Mouse (Mus musculus): Measurements from ENCODE around the gene Cds1. TPM values are rescaled to one million over a fixed set of nuclear protein-coding genes. Genes with fewer than 3 reads are reported as not detected.

Cds1 gene
- polyA plus RNA-seq, 1 experiment from 2014 or later = 2.3 TPM

DNA sequence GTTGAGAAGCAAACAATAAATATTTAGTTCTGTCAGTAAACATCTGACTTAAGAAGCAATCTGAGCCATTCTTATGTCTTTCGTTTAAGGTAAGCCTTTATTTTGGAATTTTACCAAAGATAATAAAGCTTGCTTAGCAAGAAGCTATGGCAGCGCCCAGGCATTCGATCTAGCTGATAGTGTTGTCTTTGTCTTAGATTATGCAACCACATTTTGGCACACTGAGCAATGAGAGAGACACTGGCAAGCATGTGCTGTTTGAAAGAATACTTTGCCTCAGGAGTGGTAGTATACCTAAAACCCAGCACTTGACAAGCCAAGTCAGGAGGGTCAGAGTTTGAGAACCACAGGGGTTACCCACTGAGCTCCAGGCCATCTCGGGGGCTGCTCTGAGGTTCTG, 16.0 kb downstream of the Cds1 start:
- Histone ChIP-seq H3K4me1 (0 out of 2 replicates have a peak, but pooled peaks cover 4% of the 10 kb centered on the region), H3K27ac (no peak overlapping the region), H3K9ac (no peak overlapping the region), H3K9me3 (replicated peaks) (no peaks in the 10 kb centered on the region), H3K27me3 (no peaks in the 10 kb centered on the region), H3K4me3 (no peak overlapping the region), H3K4me2 (no peak overlapping the region), H3K36me3 (ENCODE audit: poor library complexity, severe bottlenecking) (no peaks in the 10 kb centered on the region)
- 88% methylated on average over 4 of the region's 4 CpGs for WGBS
- ATAC-seq = no peak

DNA sequence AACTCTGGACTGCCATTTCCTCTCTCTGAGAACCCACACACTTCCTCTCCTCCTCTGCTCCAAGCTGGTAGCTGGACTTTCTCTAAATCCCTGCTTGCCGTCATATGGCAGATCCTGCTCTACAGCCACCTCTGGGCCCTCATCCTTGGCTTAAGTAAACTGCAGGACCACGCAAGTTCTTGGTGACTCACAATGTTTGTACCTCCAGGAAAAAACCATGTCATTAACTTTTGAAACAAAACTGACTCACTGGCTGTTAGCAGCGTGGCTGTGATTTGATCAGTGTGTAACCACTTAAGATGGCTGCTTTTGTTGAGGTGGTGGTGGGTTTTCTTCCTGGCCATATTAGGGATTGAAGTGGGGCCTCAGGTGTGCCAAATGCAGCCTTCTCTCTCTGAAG, 19.4 kb downstream of the Cds1 start:
- 90% methylated on average over 3 of the region's 3 CpGs for WGBS
- no peak for ATAC-seq
- Histone ChIP-seq H3K27ac (no peak overlapping the region), H3K9ac (no peak overlapping the region), H3K4me1 (0 out of 2 replicates have a peak, but pooled peaks cover under 1% of the 10 kb centered on the region), H3K27me3 (no peaks in the 10 kb centered on the region), H3K36me3 (ENCODE audit: poor library complexity, severe bottlenecking) (no peaks in the 10 kb centered on the region), H3K9me3 (replicated peaks) (no peaks in the 10 kb centered on the region), H3K4me2 (no peak overlapping the region), H3K4me3 (no peak overlapping the region)

DNA sequence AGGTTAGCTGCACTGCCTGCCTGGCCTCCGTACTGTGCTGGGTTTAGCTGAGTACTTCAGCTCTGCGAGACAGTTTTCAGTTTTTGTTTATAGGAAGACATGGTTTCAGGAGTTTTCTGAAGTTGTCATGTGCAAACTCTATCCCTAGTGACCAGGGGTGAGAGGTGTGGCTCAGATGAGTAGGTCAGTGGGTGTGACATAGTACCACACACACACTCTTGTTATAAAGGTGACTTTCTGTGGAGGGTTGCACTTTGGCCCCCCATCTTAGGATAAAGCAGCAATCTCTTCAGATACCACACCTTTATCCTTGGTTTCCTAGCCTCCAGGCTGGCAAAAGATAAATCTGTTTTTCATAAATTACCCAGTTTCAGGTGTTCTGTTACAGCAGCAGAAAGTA, 19.9 kb downstream of the Cds1 start:
- Histone ChIP-seq H3K9ac (no peak overlapping the region), H3K9me3 (replicated peaks) (no peaks in the 10 kb centered on the region), H3K27ac (no peak overlapping the region), H3K4me2 (no peak overlapping the region), H3K4me1 (no peaks in the 10 kb centered on the region), H3K36me3 (ENCODE audit: poor library complexity, severe bottlenecking) (no peaks in the 10 kb centered on the region), H3K4me3 (no peak overlapping the region), H3K27me3 (no peaks in the 10 kb centered on the region)
- ATAC-seq = no peak
- WGBS = 84% methylated on average over 2 of the region's 2 CpGs

DNA sequence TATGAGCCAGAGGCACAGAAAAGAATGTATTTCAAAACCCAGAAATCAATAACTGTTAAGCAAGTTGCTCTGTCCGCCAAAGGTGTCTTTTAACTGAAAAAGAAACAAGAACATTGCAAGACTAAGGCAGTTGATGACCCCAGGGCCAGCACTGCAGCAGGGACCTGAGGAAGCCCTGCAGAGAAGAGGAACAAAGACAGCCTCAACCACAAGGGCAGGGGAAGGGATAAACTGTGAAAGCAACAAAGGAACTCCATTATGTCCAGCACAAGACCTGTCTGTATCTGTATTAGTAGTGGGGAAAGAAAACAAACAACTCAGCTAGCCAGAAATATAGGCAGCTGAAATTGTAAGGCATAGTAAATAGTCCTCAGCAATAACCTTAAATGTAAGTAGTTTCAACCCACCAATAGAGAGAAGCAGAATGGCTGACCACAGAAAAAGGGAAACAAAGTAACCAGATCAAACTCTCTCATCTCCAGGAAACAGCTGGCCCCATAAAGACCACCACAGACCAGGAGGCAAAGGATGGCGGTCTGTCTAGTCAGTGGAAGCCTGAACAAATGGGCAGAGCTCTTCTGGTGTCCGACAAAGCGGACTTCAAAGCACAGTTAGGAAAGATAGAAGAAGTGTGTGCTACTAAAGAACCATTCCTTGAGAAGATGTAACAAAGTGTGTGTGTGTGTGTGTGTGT, 21.1 kb downstream of the Cds1 start:
- WGBS = 56% methylated on average over 4 of the region's 4 CpGs
- ATAC-seq = no peak
- Histone ChIP-seq H3K27ac (no peak overlapping the region), H3K4me3 (no peak overlapping the region), H3K9me3 (replicated peaks) (no peaks in the 10 kb centered on the region), H3K4me1 (no peaks in the 10 kb centered on the region), H3K9ac (no peak overlapping the region), H3K36me3 (ENCODE audit: poor library complexity, severe bottlenecking) (no peaks in the 10 kb centered on the region), H3K4me2 (no peak overlapping the region), H3K27me3 (no peaks in the 10 kb centered on the region)

DNA sequence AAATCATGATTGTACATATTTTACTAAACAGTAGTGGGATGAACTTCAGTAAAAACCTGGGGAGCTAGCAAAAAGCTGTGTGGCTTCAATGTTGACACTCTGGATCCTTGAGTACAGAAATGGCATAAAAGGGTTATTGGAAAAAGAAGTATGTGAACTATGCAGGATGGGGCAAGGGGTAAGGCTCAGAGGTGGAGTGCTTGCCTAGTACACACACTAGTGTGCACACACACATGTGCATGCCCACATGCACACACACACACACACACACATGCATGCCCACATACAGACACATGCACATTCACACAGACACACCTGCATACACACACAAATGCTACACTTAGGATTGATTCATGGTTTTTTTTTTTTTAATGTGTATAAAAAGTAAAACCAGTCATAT, 24.8 kb downstream of the Cds1 start:
- H3K27me3 ChIP-seq = no peaks in the 10 kb centered on the region
- no peaks in the 10 kb centered on the region for H3K4me1 ChIP-seq
- no peak overlapping the region for H3K4me2 ChIP-seq
- no peak overlapping the region for H3K4me3 ChIP-seq
- H3K9ac ChIP-seq = no peak overlapping the region
- ATAC-seq = no peak
- no peaks in the 10 kb centered on the region for H3K9me3 ChIP-seq (replicated peaks)
- no peaks in the 10 kb centered on the region for H3K36me3 ChIP-seq (ENCODE audit: poor library complexity, severe bottlenecking)
- H3K27ac ChIP-seq = no peak overlapping the region

DNA sequence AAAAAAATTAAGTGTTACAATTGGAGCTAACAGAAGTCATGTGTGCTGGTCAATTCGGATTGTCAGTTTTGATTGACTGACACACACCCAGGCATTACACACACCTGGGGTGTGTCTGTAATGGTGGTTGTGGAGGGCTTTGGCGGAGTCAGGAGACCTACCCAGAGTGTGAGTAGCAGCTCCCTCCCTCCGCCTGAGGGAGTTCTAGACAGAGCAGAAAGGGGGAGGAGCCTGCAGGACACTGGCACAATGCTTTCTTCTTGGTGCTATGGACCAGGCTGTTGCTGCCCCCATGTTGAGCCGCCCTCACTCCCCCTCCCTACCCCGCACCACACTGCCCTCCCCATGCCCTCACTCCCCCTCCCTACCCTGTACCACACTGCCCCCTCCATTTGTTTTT, 25.6 kb downstream of the Cds1 start:
- no peak overlapping the region for H3K9ac ChIP-seq
- no peaks in the 10 kb centered on the region for H3K4me1 ChIP-seq
- no peaks in the 10 kb centered on the region for H3K9me3 ChIP-seq (replicated peaks)
- no peak for ATAC-seq
- H3K4me3 ChIP-seq = no peak overlapping the region
- no peaks in the 10 kb centered on the region for H3K36me3 ChIP-seq (ENCODE audit: poor library complexity, severe bottlenecking)
- 56% methylated on average over 5 of the region's 5 CpGs for WGBS
- no peak overlapping the region for H3K4me2 ChIP-seq
- H3K27ac ChIP-seq = no peak overlapping the region
- no peaks in the 10 kb centered on the region for H3K27me3 ChIP-seq

DNA sequence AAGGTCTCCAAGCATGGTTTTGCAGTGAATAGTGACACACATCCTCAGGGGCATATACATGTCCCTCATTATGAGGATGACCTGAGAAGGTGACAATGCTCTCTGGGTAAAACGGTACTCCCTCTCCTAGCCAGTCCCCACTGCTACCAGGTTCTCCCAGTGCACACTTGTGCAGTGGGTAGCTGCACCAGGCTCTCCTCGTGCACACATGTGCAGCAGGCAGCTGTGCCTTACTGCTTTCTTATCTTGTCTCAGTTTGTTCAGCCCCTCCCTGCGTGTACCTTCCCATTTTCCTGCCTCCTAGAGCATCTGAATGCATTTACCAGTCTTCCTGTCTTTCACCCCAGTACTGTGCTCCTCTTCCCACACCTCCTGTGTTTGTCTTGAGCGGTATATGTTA, 27.7 kb downstream of the Cds1 start:
- no peaks in the 10 kb centered on the region for H3K9me3 ChIP-seq (replicated peaks)
- H3K4me1 ChIP-seq = no peaks in the 10 kb centered on the region
- WGBS = 74% methylated on average over 4 of the region's 4 CpGs
- no peak overlapping the region for H3K4me3 ChIP-seq
- no peak overlapping the region for H3K4me2 ChIP-seq
- no peaks in the 10 kb centered on the region for H3K27me3 ChIP-seq
- no peak overlapping the region for H3K27ac ChIP-seq
- no peaks in the 10 kb centered on the region for H3K36me3 ChIP-seq (ENCODE audit: poor library complexity, severe bottlenecking)
- ATAC-seq = no peak
- H3K9ac ChIP-seq = no peak overlapping the region

DNA sequence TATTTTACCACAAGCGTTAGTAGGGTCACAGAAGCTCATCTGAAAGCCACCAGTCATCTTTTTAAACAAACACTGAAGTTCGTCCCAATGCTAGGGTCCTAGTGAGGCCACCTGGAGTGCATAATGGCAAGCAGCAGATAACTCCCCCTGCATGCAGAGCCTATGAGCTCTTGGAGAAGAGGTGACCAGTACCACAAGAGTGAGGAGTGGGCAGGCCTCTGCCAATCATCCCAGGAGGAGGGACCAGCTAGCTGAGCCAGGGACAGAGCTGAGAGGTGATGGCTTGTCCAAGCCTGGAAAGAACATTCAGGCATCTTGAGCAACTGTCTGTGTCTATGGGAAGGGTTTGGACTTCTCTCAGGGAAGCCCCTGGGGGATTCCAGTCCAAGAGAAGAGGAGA, 37.0 kb downstream of the Cds1 start:
- Histone ChIP-seq H3K27ac (no peak overlapping the region), H3K36me3 (ENCODE audit: poor library complexity, severe bottlenecking) (no peaks in the 10 kb centered on the region), H3K27me3 (no peaks in the 10 kb centered on the region), H3K4me2 (no peak overlapping the region), H3K4me1 (no peaks in the 10 kb centered on the region), H3K9me3 (replicated peaks) (no peaks in the 10 kb centered on the region), H3K9ac (no peak overlapping the region), H3K4me3 (no peak overlapping the region)
- ATAC-seq = no peak
- 70% methylated on average over 2 of the region's 2 CpGs for WGBS

DNA sequence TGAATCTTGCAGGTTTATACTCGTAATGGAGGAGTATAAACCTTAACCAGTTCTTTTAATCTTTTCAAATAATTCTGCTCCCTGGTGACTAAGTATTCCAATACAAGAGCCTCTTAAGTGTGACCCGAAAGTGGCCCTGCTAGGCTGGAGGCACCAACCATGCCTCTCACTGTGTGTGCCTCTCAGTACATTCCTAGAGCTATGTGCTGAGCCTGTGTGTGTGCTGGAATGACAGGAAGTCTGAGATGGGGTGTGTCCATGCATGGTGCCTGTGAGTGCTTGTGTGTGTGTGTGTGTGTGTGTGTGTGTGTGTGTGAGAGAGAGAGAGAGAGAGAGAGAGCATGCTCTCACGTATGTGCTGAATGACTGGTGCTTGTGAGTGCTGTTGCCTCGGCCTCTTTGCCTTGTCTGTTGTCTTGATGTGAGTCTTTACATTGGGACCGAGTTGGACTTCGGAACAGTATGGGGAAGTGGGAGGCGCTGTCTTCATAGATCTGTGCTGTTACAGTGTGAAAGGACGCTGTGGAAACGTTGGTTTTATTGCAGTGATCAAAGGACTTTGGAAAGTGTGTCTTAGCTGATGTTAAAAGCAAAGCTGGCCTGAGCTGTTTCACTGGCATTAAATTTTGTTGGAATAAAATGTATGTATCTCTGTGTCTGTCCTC, 37.6 kb downstream of the Cds1 start:
- no peaks in the 10 kb centered on the region for H3K4me1 ChIP-seq
- H3K27me3 ChIP-seq = no peaks in the 10 kb centered on the region
- no peak overlapping the region for H3K9ac ChIP-seq
- H3K27ac ChIP-seq = no peak overlapping the region
- no peak for ATAC-seq
- 81% methylated on average over 9 of the region's 9 CpGs for WGBS
- no peak overlapping the region for H3K4me3 ChIP-seq
- H3K9me3 ChIP-seq (replicated peaks) = no peaks in the 10 kb centered on the region
- no peak overlapping the region for H3K4me2 ChIP-seq
- no peaks in the 10 kb centered on the region for H3K36me3 ChIP-seq (ENCODE audit: poor library complexity, severe bottlenecking)

DNA sequence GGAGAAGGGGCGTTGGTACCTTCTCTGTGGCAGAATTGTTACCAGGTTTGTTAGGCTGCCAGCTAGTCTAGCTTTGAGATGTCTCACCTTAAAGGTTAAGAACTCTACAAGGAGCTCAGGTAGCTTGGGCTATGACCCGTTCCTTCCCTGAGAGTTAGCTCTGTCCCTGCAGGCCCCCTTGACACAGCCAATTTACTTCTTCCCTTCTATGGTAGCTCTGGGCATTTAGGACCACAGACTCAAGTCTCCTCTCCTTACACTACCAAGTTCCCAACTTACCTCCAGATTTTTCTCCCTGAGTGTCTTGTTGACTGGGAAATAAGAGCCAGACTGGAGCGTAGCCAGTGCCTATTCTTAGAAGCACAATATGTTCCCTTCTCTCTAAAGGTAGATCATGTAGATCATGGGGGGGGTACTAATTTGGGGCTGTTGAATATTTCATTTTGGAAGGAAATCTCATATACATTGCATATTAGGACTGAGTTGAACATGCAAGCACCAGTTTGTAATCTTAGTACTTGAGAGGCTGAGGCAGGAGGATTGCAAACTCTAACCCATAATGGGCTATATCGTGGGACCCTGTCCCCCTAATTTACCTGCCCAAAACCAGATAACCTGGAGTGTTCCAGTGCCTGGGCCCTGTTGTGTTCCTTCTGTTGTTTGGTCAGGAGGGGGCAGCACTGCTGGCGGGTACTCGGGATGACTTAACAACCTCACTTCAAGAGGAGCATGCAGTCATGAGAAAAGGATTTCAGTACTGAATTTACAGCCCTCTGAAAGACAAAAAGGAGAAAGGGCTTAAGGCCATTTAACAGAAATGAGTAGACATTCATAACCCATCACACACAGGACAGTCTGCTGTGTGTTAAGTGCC, 46.6 kb downstream of the Cds1 start:
- no peak overlapping the region for H3K4me2 ChIP-seq
- no peaks in the 10 kb centered on the region for H3K36me3 ChIP-seq (ENCODE audit: poor library complexity, severe bottlenecking)
- H3K9ac ChIP-seq = no peak overlapping the region
- H3K9me3 ChIP-seq (replicated peaks) = no peaks in the 10 kb centered on the region
- no peaks in the 10 kb centered on the region for H3K27me3 ChIP-seq
- no peaks in the 10 kb centered on the region for H3K4me1 ChIP-seq
- ATAC-seq = no peak
- H3K4me3 ChIP-seq = no peak overlapping the region
- H3K27ac ChIP-seq = no peak overlapping the region
- WGBS = 87% methylated on average over 6 of the region's 6 CpGs

DNA sequence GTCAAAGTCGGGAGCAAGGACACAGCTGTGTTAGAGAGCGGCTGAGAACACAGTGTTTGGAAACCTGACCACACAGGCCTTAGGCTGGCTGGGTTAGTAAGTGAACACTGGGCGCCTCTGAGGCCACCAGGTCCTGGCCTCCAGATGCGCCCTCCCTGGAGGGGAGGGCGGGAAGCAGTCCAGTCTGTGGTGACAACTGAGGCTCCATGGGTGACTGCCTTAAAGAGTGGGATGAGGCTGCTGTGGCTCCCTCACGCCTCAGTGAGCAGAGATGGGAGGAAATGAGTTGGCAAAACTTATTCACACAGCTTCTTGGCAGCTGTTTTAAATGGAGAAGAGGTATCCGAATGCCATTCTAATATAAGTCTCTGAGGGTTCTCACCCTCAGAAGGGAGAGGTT, 51.9 kb downstream of the Cds1 start:
- Histone ChIP-seq H3K9ac (no peak overlapping the region), H3K27me3 (0 out of 2 replicates have a peak, but pooled peaks cover 4% of the 10 kb centered on the region), H3K4me3 (no peak overlapping the region), H3K36me3 (ENCODE audit: poor library complexity, severe bottlenecking) (no peaks in the 10 kb centered on the region), H3K4me2 (no peak overlapping the region), H3K9me3 (replicated peaks) (no peaks in the 10 kb centered on the region), H3K27ac (no peak overlapping the region), H3K4me1 (no peaks in the 10 kb centered on the region)
- 70% methylated on average over 7 of the region's 7 CpGs for WGBS
- no peak for ATAC-seq

DNA sequence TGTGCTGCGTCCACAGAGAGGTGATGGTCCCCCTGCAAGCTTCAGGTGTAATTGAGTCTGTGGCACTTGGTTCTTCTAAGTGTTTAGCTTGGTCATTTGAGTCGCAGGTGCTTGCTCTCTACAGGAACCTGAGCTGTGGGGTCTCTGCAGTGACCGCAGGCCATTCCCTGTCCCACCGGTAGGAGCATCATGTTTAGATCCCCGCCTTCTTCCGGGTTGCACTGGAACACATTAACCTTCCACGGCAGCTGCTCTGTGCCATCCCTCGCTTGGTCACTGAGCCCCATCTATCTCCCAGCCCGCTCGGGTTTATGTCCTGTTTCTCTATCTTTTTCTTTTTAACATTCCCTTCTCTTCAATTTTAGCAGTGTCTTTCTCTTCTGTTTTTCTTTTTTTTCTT, 54.3 kb downstream of the Cds1 start:
- no peak overlapping the region for H3K4me2 ChIP-seq
- H3K9ac ChIP-seq = no peak overlapping the region
- no peak overlapping the region for H3K4me3 ChIP-seq
- H3K36me3 ChIP-seq (ENCODE audit: poor library complexity, severe bottlenecking) = no peaks in the 10 kb centered on the region
- H3K27ac ChIP-seq = no peak overlapping the region
- H3K4me1 ChIP-seq = no peaks in the 10 kb centered on the region
- ATAC-seq = no peak
- H3K9me3 ChIP-seq (replicated peaks) = no peaks in the 10 kb centered on the region
- H3K27me3 ChIP-seq = 0 out of 2 replicates have a peak, but pooled peaks cover 4% of the 10 kb centered on the region
- WGBS = 59% methylated on average over 10 of the region's 10 CpGs

Data from forebrain, embryonic 13.5 days (tissue).